Mouse (Mus musculus) retina, postnatal 1 day (tissue): Measurements from ENCODE around the gene Ndufv3.
A peak's percentile ranks its signal among the peaks of the same experiment; 100 is the strongest.
"Not testable (repeated sequence)": the region's sequence is repeated elsewhere in the genome, so short reads cannot be mapped to it uniquely, and the experiment has no call there.

Experiments used
- DNase-seq: peaks from one replicate; pipeline ENCODE4 v3.0.0-alpha.2; 2012

Gene Ndufv3

GRCm38 (mm10) chr17:31512593-31512992 lies 7.3 kb upstream of the Ndufv3 start:
- DNase-seq, result no peak

- DNase-seq, result no peak
Measured at GRCm38 (mm10) chr17:31514696-31515095, 5.2 kb upstream of the Ndufv3 start.

GRCm38 (mm10) chr17:31519344-31519945 lies 470 bp upstream of the Ndufv3 start:
- no peak for DNase-seq

- peak; percentile 80 for DNase-seq
Measured at GRCm38 (mm10) chr17:31520895-31521294, 980 bp downstream of the Ndufv3 start.

- no peak for DNase-seq
Measured at GRCm38 (mm10) chr17:31521948-31522347, 2.0 kb downstream of the Ndufv3 start.

GRCm38 (mm10) chr17:31525114-31525513 lies 5.2 kb downstream of the Ndufv3 start:
- no peak for DNase-seq

GRCm38 (mm10) chr17:31525816-31526215 lies 5.9 kb downstream of the Ndufv3 start:
- no peak for DNase-seq

GRCm38 (mm10) chr17:31529314-31529713 lies 9.4 kb downstream of the Ndufv3 start:
- DNase-seq, result peak; percentile 45

- no peak for DNase-seq
Measured at GRCm38 (mm10) chr17:31531441-31532158, 11.7 kb downstream of the Ndufv3 start.

GRCm38 (mm10) chr17:31532331-31532730 lies 12.4 kb downstream of the Ndufv3 start:
- not testable (repeated sequence) for DNase-seq

GRCm38 (mm10) chr17:31535358-31535757 lies 15.4 kb downstream of the Ndufv3 start:
- no peak for DNase-seq

GRCm38 (mm10) chr17:31535871-31536629 lies 16.1 kb downstream of the Ndufv3 start:
- DNase-seq, result peak; percentile 65

GRCm38 (mm10) chr17:31540101-31540500 lies 20.2 kb downstream of the Ndufv3 start:
- no peak for DNase-seq

GRCm38 (mm10) chr17:31540809-31541459 lies 21.0 kb downstream of the Ndufv3 start:
- DNase-seq, result no peak

GRCm38 (mm10) chr17:31541460-31541831 lies 21.5 kb downstream of the Ndufv3 start:
- DNase-seq, result no peak

- no peak for DNase-seq
Measured at GRCm38 (mm10) chr17:31543574-31543973, 23.7 kb downstream of the Ndufv3 start.

- no peak for DNase-seq
Measured at GRCm38 (mm10) chr17:31546444-31547196, 26.7 kb downstream of the Ndufv3 start.

- peak; percentile 50 for DNase-seq
Measured at GRCm38 (mm10) chr17:31547974-31548373, 28.1 kb downstream of the Ndufv3 start.

GRCm38 (mm10) chr17:31549389-31549788 lies 29.5 kb downstream of the Ndufv3 start:
- peak; percentile 26 for DNase-seq

GRCm38 (mm10) chr17:31552601-31553000 lies 32.7 kb downstream of the Ndufv3 start:
- not testable (repeated sequence) for DNase-seq

- no peak for DNase-seq
Measured at GRCm38 (mm10) chr17:31556253-31556652, 36.3 kb downstream of the Ndufv3 start.

GRCm38 (mm10) chr17:31557124-31557880 lies 37.4 kb downstream of the Ndufv3 start:
- peak; percentile 64 for DNase-seq
